Mouse (Mus musculus) right cerebral cortex, postnatal 36 days (tissue): ENCODE data around the gene Cdc27.
"Not testable (repeated sequence)": the region's sequence is repeated elsewhere in the genome, so short reads cannot be mapped to it uniquely, and the experiment has no call there.

Experiments
- DNase-seq, 2 experiments: peaks; one replicate each; pipeline ENCODE4 v3.0.0; 2022; ENCODE audit warnings: low spot score in 2 of 2, mixed read lengths in 1 of 2

The Cdc27 gene

DNA sequence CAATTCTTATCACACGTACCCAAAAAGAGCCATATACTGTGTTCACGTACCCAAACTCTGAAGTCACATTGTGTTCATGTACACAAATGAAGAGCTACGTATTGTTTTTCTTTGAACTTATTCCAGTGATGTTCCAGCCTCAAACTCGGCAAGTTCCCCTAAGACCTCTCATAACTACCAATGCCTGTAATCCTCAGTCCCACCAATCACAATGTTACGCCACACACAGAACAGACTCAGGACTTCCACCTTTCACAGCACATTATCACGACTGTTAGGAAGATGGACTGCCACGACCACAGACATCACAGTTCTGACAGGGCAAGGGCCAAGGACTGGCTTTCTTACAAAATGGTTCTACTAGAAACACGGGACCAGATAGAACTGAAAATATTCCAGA is 20.1 kb upstream of the Cdc27 start:
- not testable (repeated sequence) for DNase-seq

- no peak for DNase-seq
Measured at GRCm38 (mm10) chr11:104568326-104568725, 17.9 kb upstream of the Cdc27 start.

DNA sequence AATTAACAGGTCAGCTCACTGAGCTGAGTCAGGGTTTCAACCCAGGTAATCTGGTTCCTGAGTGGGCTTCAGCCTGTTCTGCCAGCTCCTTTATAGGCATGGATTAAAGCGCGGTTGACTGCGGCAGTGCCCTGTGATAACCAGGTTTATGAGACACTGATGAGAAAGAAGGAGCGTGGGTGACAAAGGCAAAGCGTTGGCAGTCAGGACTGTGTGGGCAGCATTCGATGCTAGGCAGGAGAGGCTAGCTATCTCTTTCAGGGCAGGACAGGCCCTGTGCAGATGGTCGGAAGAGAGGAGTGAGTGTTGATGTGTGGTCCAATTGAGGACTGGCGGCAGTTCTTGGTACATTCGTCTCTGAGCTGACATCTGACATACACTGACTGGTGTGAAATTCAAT is 17.3 kb upstream of the Cdc27 start:
- no peak for DNase-seq

- no peak for DNase-seq
Measured at GRCm38 (mm10) chr11:104566796-104567195, 16.4 kb upstream of the Cdc27 start.

GRCm38 (mm10) chr11:104566097-104566496 is 15.7 kb upstream of the Cdc27 start:
- DNase-seq: no peak

GRCm38 (mm10) chr11:104565172-104565571 is 14.8 kb upstream of the Cdc27 start:
- DNase-seq: no peak

GRCm38 (mm10) chr11:104563496-104563895 is 13.1 kb upstream of the Cdc27 start:
- DNase-seq: peak in 1 of 2 experiments; percentile 45

GRCm38 (mm10) chr11:104560971-104561370 is 10.6 kb upstream of the Cdc27 start:
- no peak for DNase-seq

DNA sequence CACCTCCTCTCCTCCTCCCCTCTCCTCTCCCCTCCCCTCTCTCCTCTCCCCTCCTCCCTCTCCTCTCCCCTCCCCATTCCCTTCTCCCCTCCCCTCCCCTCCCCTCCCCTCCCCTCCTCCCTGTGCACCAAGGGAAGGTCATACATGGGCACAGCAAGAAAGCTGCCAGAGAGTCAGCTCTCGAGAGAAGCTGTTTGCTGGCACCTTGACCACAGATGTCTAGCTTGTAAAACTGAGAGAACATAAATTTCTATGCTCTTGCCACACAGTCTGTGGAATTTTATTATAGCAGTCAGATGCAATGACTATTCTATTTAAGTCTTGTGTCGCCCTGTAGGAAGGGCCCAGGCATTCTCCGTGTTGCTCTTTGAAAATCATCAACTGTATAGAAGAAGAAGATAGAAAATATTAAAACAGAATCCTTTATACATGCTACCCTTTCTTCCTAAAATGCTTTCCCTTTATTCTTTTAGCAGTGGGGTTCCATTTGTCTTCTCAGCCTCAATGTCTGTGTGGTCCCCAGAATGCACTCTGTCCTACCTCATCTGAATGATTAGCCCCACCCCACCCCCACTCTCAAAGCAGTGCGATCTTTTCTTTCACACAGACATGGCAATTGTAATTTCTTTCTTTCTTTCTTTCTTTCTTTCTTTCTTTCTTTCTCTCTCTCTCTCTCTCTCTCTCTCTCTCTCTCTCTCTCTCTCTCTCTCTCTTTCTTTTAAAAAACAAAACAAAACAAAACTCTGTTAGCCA is 8.4 kb upstream of the Cdc27 start:
- DNase-seq: peak in 1 of 2 experiments; percentile 41

DNA sequence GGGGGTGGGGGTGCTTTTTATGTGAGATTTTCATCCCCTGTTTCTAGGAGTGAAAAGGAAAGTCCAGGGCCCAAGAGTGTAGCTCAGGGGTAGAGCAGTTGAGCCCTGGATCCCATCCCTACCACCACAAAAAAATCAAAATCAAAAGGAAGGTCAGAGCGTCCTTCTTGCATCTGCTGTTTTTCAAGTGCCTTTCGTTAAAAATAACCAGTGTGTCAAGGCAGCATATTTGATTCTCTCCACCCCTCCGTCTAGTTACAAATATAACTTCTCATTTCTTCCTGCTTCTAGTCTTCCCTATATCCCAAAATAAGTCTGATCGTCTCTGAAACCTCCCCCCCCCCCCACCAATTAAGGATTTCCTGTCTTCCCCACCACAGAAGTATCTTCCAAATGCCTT is 7.6 kb upstream of the Cdc27 start:
- no peak for DNase-seq

DNA sequence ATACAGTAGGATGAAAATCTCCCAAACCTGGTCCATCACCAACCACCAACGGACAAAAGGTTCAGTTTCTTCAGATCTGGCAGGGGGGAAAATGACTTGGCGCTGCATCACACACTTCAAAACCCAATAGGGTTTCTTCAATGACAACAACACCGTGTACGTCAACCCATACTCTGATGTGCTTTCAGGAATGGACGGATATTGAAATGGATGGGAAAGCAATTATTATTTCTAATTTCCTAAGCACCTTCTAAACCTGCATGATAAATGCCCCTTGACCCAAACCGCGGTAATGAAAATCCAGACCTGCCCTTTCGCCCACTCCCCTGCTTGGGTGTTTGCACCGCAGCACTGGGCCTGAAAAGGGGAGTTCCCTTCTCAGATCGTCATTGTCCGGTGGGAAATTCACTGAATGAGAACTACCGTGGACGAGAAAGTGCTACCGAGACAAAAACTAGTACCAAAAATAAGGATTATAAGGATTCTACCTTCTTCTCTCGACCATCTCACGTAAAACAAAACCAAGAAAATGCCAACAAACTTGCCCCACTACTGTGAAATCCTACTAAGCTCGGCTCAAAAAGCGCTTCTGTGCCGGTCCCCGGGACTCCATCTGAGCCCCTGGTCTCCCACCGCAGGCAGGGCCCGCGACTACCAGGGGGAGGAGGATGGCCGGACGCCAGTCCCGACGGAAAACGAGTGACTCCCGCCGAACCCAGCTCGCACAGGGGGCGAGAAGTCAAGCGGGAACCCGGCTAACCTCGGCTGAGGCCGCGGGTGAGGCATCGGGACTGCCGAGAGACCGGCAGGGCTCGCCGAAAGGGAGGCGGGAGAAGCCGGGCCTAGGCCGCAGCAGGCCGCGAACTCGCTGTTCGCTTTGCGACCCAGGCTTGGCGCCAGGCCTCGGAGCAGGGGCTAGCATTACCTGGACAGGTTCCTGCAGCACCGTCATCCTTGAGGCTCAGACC is 698 bp downstream of the Cdc27 start:
- peak in 1 of 2 experiments; percentile 23 for DNase-seq

- DNase-seq: no peak
Measured at GRCm38 (mm10) chr11:104547502-104547901, 2.9 kb downstream of the Cdc27 start.

DNA sequence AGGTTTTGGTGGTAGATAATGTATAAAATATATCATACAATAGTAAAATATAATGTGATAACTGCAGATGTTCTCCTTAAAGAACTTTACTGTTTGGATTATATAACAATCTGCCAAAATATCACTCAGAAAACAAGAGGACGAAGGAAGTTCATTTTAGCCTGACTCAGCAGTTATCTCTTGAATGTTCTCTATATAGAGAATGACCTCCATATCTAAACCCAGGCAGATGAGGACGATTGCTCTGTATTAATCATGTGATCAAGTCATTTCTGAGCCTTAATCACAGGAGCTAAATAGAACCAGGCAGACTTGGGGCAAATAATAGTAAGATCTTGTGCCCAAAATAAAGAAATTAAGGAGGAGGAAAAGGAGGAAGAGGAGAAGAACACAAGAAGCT is 5.9 kb downstream of the Cdc27 start:
- no peak for DNase-seq

DNA sequence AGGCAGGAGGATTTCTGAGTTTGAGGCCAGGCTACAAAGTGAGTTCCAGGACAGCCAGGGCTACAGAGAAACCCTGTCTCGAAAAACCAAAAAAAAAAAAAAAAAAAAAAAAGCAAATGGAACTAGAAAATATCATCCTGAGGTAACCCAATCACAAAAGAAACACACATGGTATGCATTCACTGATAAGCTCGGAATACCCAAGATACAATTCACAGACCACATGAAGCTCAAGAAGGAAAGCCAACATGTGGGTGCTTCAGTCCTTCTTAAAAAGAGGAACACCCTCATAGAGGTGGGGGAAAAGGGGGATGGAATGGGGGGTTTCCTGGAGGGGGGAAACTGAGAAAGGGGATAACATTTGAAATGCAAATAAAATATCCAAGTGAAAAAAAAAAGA is 7.1 kb downstream of the Cdc27 start:
- DNase-seq: not testable (repeated sequence)

DNA sequence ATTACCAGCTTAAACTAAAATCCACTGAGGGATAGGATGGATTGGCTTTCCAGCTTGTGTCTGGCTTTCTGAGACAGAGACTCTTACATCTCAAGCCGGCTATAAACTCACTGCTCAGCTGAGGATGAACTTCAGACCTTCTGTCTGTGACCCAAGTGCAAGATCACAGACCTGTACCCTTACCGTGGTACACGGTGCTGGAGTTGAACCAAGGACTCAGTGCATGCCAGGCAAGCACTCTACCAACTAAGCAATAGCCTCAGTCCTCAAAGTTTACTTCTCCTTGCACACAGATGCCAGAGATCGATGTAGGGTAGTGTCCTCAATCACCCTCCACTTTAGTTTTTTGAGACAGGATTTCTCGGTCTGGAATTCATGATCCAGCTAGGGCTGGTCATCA is 10.6 kb downstream of the Cdc27 start:
- no peak for DNase-seq

DNA sequence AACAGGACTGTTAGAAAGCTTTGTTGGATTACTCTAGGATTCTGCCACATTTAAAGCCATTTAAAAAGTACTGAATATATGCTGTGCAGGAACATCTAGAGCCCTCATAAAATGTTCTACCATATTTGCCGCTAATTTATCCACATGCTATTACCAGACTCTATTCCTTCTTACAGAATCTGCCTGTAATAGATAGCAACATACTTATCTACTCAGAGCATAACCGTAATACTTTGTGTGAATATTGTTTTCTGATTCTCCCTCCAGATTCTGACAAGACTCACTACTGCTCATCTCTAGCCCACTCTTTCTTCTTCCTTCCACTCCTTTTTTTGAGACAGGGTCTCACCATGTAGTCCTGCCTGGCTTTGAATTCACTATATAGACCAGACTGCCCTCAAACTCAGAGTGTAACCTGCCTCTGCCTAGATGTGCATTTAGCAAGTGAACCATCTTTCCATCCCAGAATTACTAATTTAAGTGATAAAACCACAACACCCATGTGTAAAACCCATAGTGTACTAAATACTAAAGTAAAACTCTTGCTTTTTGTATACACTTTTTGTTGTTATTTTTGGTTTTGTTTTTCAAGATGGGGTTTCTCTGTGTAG is 12.4 kb downstream of the Cdc27 start:
- DNase-seq: no peak

DNA sequence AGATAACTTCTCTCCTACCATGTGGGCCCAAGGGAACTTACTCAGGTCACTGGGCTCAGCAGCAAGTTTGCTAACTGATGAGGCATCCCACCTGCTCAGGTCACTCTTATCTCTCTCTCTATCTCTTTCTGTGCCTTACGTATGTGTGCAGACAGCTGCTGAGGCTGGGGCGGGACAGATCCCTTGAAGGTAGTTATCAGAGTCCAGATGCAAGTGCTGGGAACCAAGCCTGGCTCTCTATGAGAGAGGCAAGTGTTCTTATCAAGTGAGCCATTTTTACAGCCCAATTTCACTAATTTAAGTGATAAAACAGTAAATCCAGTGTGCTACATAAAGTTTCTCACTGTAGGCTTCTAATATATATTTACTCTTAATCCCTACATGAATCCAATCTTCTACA is 13.6 kb downstream of the Cdc27 start:
- DNase-seq: no peak

DNA sequence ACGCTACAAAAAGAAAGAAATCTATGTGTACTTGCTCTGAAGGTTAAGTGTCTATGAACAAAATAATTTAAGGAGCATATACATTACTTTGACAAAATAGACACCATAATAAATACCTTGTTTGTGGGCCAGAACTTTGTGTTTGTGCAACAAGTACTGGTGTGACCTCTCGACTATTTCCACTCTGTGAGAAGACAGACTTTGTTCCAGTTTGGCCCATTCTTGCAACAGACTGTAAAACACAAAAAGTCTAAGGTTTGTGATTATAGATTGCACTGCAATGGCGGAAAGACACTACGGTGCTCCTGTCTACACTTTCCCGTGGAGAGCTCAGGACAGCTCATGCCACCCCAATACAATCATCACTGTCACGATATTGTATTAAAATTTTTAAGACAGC is 24.5 kb downstream of the Cdc27 start:
- no peak for DNase-seq

DNA sequence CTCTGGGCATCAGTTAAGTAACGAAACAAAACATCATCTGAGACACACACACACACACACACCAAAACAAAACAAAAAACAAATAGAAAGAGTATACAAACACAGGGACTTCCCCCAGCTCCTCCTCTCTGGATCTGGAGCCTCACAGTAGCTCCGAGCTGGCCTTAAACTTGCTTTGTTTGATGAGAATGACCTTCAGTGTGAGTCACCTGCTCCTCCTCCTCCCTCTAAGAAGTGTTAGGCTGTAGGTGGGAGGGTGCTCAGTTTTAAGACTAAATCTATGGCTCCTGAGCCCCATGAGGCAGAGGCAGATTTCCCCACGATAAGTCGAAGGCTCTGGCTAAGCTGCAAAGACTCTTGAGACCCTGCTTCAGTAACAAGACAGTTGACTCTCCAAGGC is 38.0 kb downstream of the Cdc27 start:
- no peak for DNase-seq

GRCm38 (mm10) chr11:104510606-104511005 is 39.8 kb downstream of the Cdc27 start:
- DNase-seq: no peak

DNA sequence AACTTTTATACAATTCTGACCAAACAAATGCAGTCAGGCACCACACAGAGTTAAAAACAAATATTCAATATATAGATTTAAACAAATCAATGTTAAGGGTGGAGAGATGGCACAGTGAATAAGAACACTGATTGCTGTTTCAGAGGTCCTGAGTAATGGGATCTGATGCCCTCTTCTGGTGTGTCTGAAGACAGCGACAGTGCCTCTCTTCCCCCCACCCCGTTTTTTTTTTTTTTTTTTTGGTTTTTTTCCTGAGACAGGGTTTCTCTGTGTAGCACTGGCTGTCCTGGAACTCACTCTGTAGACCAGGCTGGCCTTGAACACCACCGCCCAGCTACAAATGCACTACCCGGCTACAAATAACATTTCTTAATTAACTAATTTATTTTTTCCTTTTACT is 42.0 kb downstream of the Cdc27 start:
- no peak for DNase-seq

GRCm38 (mm10) chr11:104488292-104488691 is 62.1 kb downstream of the Cdc27 start:
- DNase-seq: no peak
